Mouse (Mus musculus) ovary, postnatal 14 days (tissue): ENCODE measurements around the gene Olfr648.

Experiments
- DNase-seq: peaks from one replicate; pipeline ENCODE4 v3.0.0; 2022; ENCODE audit warnings: low spot score

Olfr648 gene

GRCm38 (mm10) chr7:104183292-104183691, at the start of gene Olfr648:
Gene Olfr648 (minus strand): TSS chr7:104183392.
- no peak for DNase-seq

DNA sequence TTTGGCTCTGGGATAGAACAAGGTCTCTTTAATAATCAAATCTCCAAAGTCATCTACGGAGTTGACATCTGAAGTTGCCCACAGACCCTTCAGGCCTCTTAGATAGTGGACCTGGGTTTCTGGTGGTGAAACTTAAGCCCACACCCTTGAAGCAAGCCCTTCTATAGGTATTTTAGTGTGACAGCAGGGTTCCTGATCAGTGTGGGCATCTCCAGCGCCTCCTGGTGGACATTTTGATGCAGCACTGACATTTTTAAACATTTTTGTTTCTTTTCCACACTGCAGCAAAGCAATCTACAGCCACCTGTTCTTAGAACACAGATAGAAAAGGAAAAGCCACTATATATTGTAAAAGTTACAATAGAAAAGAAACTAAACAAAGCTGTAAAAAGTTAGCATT, 48.0 kb upstream of the Olfr648 start:
- DNase-seq: peak; percentile 29

- peak; percentile 62 for DNase-seq
These were observed 35.7 kb upstream of the Olfr648 start, which contains the start of gene Trim6 for GRCm38 (mm10) chr7:104218701-104219569. Gene Trim6 (plus strand): TSS chr7:104218793.

DNA sequence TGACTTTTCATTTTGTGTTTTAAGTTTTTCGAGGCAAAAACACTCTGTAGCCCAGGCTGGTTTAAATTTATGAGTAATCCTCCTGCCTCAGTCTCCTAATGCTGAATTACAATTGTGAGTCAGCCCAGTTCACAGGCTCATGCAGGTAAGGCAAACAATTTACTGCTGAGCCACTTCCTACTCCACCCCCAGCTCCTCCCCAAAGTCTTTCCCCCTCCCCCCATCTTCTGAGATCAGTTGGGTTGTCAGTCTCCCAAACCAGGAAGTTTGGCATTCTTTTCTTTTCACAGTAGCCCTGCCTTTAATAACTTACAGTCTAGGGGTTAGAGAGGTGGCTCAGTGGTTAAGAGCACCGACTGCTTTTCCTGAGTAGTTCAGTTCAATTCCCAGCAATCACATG, 34.7 kb upstream of the Olfr648 start:
- no peak for DNase-seq

DNA sequence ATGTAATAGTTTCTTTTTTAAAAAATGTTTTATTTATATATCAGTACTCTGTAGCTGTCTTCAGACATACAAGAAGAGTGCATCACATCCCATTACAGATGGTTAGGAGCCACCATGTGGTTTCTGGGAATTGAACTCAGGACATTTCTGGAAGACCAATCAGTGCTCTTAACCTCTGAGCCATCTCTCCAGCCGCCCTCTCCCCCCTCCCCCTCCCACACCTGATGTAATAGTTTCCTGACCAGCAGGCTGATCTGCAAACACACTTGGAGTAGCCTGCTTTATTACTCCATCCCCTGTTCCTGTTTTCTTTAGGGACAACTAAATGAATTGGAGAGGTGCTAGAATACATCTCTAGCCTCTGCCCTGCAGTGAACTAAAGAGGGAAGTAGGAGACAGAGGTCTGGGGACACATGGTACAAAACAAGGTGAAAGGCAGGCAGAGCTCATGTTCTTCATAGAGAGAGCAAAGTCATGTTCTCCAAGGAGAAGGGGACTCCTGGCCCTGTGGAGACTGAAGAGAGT, 32.9 kb upstream of the Olfr648 start:
- no peak for DNase-seq

GRCm38 (mm10) chr7:104206197-104206596, 23.0 kb upstream of the Olfr648 start:
- DNase-seq: no peak

DNA sequence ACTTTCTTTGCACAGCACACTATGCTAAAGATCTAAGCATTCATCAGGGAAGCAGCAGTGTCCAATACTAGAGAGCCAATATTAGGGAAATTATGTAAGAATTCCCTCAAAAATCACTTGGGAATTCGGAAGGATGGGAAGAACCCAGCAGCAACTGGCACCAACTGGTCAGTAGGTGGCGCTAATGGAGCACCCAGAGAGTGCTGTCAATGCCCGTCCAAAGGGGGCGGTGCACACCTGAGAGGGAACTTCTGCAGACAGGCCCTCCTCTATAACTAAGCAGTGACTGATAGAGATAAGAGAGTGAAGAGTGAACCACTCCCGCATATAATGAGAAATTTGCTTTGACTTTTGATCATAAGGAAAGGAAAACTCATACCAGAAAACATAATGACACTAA, 16.6 kb upstream of the Olfr648 start:
- peak; percentile 51 for DNase-seq

GRCm38 (mm10) chr7:104195885-104196284, 12.7 kb upstream of the Olfr648 start, which contains the start of gene Olfr649:
Gene Olfr649 (minus strand): TSS chr7:104195985.
- no peak for DNase-seq

GRCm38 (mm10) chr7:104191275-104191674, 8.1 kb upstream of the Olfr648 start:
- DNase-seq: no peak

DNA sequence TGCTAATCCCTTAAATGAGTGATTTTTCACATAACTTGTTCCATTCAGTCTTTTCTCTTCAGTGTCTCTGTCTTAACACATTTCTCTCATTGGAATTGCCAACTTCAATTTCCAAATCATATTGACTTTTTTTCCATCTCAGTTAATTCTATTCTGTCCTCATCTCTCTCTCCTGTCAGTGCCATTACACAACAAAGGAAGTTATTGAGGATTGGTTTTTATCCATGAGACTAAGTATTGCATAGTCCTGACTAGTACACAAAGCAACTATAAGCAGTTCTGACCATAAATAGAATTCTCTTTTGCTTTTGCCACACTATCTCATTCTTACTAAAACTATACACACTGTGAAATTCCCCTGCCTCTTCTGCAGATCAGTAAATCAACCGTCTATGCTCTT, 4.1 kb downstream of the Olfr648 start:
- no peak for DNase-seq

GRCm38 (mm10) chr7:104178422-104179054, 4.7 kb downstream of the Olfr648 start:
- DNase-seq: no peak

- no peak for DNase-seq
These were observed 8.1 kb downstream of the Olfr648 start for GRCm38 (mm10) chr7:104175085-104175484.

DNA sequence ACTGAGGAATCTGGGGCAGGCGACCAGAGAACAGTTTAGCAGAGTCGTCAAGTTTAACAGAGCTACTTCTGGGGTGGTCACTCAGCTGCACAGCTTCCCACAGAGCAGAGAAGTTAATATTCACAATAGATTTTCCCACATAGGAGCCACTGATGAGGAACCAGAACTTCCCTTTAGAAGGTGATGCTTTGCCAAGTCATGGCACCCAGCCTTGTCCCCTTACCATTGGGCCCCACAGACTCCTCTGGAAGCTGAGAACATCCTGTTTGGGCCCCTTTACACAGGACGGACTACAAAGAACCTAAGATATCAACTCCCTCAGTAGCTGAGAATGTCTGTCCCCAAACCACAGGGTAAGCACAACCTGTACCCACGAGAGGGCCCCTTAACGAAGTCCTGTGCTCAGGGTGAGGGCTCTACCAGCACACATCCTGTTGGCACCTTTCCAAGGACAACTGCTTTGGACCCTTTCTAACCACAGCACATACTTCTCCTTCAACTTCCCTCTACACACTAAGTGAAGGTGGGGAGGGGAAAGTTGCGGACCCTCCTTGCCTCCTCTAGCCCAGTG, 13.5 kb downstream of the Olfr648 start:
- no peak for DNase-seq

DNA sequence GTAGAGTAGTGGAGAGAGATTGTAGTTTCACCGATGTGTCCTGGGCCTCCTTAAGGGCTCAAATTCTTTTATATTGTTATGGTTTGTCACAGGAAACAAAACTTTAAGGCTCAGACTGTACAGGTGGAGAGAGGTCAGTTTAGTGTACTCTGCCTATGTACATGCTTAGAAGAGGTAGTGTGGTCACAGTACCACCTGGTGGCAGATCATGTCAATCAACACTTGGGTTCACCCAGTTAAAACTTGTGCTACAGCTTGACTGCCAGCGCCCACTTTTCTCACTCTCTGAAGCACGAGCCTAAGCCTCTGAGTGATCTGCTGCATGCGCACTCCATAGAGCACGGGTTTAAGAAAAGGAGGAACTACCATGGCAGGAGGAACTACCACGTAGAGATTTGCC, 16.1 kb downstream of the Olfr648 start:
- no peak for DNase-seq

- no peak for DNase-seq
These were observed 32.7 kb downstream of the Olfr648 start, which contains the start of gene Ubqlnl for GRCm38 (mm10) chr7:104150456-104150855. Gene Ubqlnl (minus strand): TSS chr7:104150556.

DNA sequence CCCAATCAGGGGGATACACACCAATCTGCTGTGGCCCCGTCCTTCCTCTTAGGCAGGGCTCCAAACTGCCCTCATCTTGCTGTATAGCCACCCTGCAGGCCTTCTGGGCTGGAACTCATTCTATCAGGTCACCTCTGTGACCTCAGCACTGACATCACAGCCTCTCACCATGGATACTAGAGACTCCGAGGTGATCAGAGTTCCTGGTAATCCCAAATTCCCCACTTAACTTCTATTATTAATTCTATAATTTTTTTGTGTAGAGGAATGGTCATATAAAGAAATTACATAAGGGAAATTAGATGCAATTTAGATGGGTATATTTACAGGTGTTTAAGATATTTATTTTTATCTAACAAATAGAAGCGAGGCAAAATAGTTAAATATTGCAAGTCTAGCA, 40.0 kb downstream of the Olfr648 start, which contains the start of gene Ubqln3:
Gene Ubqln3 (minus strand): TSS at position 101 of the 400 bp plus-strand sequence.
- no peak for DNase-seq

GRCm38 (mm10) chr7:104137305-104137704, 45.9 kb downstream of the Olfr648 start, which contains the start of gene Olfr643:
Gene Olfr643 (minus strand): TSS chr7:104137405.
- DNase-seq: no peak

DNA sequence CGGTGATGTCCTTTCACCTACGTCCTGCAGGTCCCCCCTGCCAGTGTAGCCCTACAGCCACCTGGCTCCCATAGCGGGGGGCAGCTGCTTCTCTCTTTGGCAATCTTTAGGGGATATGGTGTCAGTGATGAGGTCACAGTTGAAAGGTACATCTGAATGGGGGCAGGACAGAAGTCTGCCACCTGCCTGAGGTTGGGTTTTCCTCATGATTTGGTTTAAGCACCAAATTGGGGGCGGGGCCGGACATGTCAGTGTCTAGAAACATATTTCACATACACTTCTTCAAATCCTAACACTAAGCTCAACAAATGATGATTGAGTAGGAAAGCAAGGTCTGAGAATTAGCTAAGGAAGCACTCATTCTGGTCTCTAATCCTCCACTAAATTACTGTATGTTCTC, 53.5 kb downstream of the Olfr648 start, which contains the start of gene Ubqln5:
Gene Ubqln5 (minus strand): TSS at position 101 of the 400 bp plus-strand sequence.
- no peak for DNase-seq
